Mouse (Mus musculus) midbrain, embryonic 16.5 days (tissue): Measurements from ENCODE around the gene Fmo2. TPM values are rescaled to one million over a fixed set of nuclear protein-coding genes. Genes with fewer than 3 reads are reported as not detected.

Experiments
- ATAC-seq: fragments of 200-750 bp; cut with Nextera tagmentation; 2 replicates; pipeline ENCODE4 v1.8.0; 2017; ENCODE audit warnings: moderate TSS enrichment
- H3K27ac ChIP-seq: fragments of 300-500 bp; sonication (generic); 2 replicates; pipeline ENCODE4 v1.5.1; 2014; ENCODE audit warnings: mild to moderate bottlenecking, low read length, mixed read lengths
- H3K27me3 ChIP-seq: fragments of 300-500 bp; sonication (generic); 2 replicates; pipeline ENCODE4 v1.6.1; 2014; ENCODE audit warnings: low read depth, low read length, mixed read lengths; ENCODE audit not compliant: control insufficient read depth, insufficient read depth
- H3K36me3 ChIP-seq: fragments of 300-500 bp; sonication (generic); 2 replicates; pipeline ENCODE4 v1.6.1; 2014; ENCODE audit warnings: mild to moderate bottlenecking, low read length, moderate library complexity, mixed read lengths; ENCODE audit not compliant: control insufficient read depth, insufficient read depth
- H3K4me1 ChIP-seq: fragments of 300-500 bp; sonication (generic); 2 replicates; pipeline ENCODE4 v1.6.1; 2014; ENCODE audit warnings: mild to moderate bottlenecking, low read length, mixed read lengths; ENCODE audit not compliant: control insufficient read depth, insufficient read depth
- H3K4me2 ChIP-seq: fragments of 300-500 bp; sonication (generic); 2 replicates; pipeline ENCODE4 v1.6.1; 2014; ENCODE audit warnings: mild to moderate bottlenecking, low read length, mixed read lengths
- H3K4me3 ChIP-seq: fragments of 300-500 bp; sonication (generic); 2 replicates; pipeline ENCODE4 v1.5.1; 2014; ENCODE audit warnings: low read depth, mild to moderate bottlenecking, low read length, moderate library complexity, mixed read lengths
- H3K9ac ChIP-seq: fragments of 300-500 bp; sonication (generic); 2 replicates; pipeline ENCODE4 v1.6.1; 2014; ENCODE audit warnings: low read depth, low read length, mixed read lengths
- H3K9me3 ChIP-seq: fragments of 300-500 bp; sonication (generic); replicated peaks from 2 replicates; pipeline ENCODE4 v1.6.1; 2014; ENCODE audit warnings: mild to moderate bottlenecking, low read length, mixed read lengths; ENCODE audit not compliant: control insufficient read depth, poor library complexity, severe bottlenecking
- WGBS: fragments of 180-500 bp; shearing (Covaris S2); extraction: QIAGEN DNeasy Blood & Tissue Kit; methylation state at CpG from one replicate; pipeline ENCODE4 v1.1.7; 2014; 5-methylcytosine and 5-hydroxymethylcytosine counted together
- polyA plus RNA-seq: library from polyadenylated mRNA; unstranded; fragments of >200 nt; fragmentation: Nextera tagmentation; extraction: Ambion mirVana; gene quantifications from 2 replicates; pipeline ENCODE4 v1.2.1, GENCODE M21; 2015

Fmo2 gene
- polyA plus RNA-seq, 1 experiment from 2014 or later, result 0.24 TPM

DNA sequence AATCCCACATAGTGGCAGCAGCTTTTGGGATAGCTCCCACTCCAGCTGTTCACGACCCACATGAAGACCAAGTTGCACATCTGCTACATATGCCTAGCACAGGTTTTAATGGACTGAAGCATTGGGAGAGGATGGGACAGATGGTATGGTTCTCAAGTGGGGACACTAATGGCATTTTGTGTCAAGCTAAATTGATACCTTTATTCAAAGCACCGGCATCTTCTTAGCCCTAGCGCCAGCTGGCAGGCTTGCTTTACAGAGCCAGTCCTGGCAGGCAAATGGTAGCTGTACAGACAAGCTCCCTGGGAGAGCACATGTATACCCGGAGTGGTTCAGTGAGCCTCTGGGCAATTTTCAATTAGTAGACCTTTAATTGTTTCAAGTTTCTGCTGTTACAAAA lies 3.4 kb upstream of the Fmo2 start:
- no peak overlapping the region for H3K4me2 ChIP-seq
- 70% methylated on average over 4 of the region's 4 CpGs for WGBS
- H3K36me3 ChIP-seq, result no peaks in the 10 kb centered on the region
- no peaks in the 10 kb centered on the region for H3K9me3 ChIP-seq
- no peaks in the 10 kb centered on the region for H3K4me1 ChIP-seq
- H3K9ac ChIP-seq, result no peak overlapping the region
- H3K27me3 ChIP-seq, result no peaks in the 10 kb centered on the region
- H3K27ac ChIP-seq, result no peak overlapping the region
- no peak for ATAC-seq
- no peak overlapping the region for H3K4me3 ChIP-seq

DNA sequence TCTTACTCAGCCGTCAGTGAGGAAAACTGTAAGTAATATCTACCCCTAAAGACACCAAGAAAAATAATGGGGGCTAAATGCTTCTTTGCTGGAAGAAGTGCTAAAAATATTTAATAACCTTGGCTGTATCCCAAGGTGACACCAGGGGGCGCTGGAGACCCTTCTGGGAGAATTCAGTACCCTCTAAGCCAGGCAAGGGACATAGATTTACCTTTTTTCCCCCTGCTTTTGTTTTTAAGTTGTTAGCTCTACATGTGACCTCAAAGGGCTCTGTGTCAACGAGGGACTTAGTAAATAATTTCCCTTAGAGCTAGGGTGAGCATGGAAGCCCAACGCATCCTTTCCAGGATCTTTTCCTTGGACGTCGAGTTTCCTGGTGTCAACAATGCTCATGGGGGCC lies 2.6 kb downstream of the Fmo2 start:
- ATAC-seq, result peak; percentile 73; the same call in 1 of the 2 replicates

DNA sequence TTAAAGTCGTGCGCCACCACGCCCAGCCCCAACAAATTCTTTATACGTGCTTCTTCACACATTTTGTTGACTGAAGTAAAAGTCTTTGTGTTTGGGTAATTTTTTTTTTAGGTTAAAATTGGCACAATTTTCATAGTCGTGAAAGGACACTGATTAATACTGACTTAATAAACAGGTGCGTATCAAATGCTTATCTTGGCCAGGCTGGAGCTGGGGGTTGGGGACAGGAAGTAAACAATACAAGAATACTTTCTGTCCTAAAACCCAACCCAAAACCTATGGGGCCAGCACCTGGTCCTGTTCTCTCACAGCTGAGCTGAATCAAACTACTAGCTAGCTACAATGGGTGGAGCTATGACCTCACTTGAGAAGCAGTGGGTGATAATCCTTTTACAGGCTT lies 5.5 kb downstream of the Fmo2 start:
- Histone ChIP-seq H3K9ac (no peak overlapping the region), H3K4me1 (no peaks in the 10 kb centered on the region), H3K27me3 (no peaks in the 10 kb centered on the region), H3K27ac (no peak overlapping the region), H3K36me3 (no peaks in the 10 kb centered on the region), H3K4me2 (no peak overlapping the region), H3K9me3 (no peaks in the 10 kb centered on the region), H3K4me3 (no peak overlapping the region)
- WGBS, result 93% methylated on average over 6 of the region's 6 CpGs
- no peak for ATAC-seq

More for the DNA sequence above, 2.6 kb downstream of the Fmo2 start:
- Histone ChIP-seq H3K9ac (no peak overlapping the region), H3K4me1 (no peaks in the 10 kb centered on the region), H3K36me3 (no peaks in the 10 kb centered on the region), H3K27ac (no peak overlapping the region), H3K4me3 (no peak overlapping the region), H3K27me3 (no peaks in the 10 kb centered on the region), H3K4me2 (no peak overlapping the region), H3K9me3 (no peaks in the 10 kb centered on the region)
- 44% methylated on average over 6 of the region's 6 CpGs for WGBS

DNA sequence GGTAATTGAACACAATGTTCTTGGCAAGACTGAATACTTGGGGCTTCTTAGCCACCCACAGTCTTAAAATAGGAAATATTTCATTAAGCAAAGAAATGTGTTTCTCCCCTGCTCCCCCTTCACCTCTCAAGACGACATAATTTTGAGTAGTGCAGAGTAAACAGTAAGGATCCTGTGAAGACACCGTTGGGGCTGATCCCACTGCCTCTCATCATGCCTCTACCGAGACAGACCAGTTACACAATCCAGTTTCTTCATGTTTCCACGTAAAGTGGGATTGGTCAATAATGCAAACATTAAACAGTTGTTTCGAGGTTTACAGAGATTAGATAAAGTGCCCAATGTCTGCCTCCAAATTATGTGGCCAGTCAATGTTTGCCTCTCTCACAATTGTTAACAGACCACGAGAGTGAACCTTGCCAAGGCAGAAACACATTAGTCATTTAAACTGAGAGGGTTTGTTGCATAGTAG lies 6.5 kb downstream of the Fmo2 start:
- H3K9ac ChIP-seq, result no peak overlapping the region
- 81% methylated on average over 6 of the region's 6 CpGs for WGBS

DNA sequence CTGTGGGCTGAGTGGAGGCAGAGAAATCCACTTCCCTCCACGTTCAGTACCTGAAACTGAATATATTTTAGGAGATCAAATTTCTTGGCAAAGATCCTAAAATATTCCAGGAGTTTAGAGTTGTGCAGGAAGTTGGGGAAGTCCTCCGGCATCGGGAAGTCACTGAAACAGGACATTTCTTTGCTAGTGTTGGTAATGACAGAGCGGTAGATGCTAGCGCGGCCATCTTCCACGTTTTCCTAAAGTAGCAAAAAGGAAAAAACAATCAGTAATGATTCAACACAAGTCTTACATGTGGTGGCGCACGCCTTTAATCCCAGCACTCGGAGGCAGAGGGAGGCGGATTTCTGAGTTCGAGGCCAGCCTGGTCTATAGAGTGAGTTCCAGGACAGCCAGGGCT lies 9.9 kb downstream of the Fmo2 start:
- WGBS, result 92% methylated on average over 12 of the region's 12 CpGs
- no peaks in the 10 kb centered on the region for H3K36me3 ChIP-seq
- no peak for ATAC-seq

More for the DNA sequence above, 6.5 kb downstream of the Fmo2 start:
- Histone ChIP-seq H3K4me1 (no peaks in the 10 kb centered on the region), H3K4me2 (no peak overlapping the region), H3K9me3 (no peaks in the 10 kb centered on the region), H3K36me3 (no peaks in the 10 kb centered on the region), H3K4me3 (no peak overlapping the region), H3K27ac (no peak overlapping the region), H3K27me3 (no peaks in the 10 kb centered on the region)
- ATAC-seq, result no peak

DNA sequence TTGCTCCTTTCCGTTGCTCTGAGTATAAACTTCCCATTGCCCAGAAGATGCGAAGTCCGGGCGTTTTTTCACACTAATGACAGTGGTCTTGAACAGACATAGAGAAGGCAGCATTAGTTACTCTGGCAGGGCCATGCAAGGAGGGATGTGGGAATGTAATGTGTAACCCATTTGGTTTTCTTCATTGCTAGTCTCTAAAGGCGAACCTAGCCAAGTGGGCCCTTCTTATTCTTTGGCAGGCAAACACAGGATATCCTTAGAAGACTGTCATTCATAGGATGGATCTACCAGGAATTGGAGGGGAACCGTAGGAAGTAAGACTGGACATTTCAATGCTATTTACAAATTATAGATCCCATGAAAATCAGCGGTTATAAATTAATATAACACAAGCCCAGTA lies 10.9 kb downstream of the Fmo2 start:
- Histone ChIP-seq H3K9ac (no peak overlapping the region), H3K36me3 (no peaks in the 10 kb centered on the region), H3K27me3 (no peaks in the 10 kb centered on the region), H3K4me3 (no peak overlapping the region), H3K27ac (no peak overlapping the region), H3K9me3 (no peaks in the 10 kb centered on the region), H3K4me1 (no peaks in the 10 kb centered on the region), H3K4me2 (no peak overlapping the region)
- ATAC-seq, result no peak
- 97% methylated on average over 7 of the region's 7 CpGs for WGBS

More for the DNA sequence above, 9.9 kb downstream of the Fmo2 start:
- Histone ChIP-seq H3K4me2 (no peak overlapping the region), H3K4me1 (no peaks in the 10 kb centered on the region), H3K9me3 (no peaks in the 10 kb centered on the region), H3K27ac (no peak overlapping the region), H3K4me3 (no peak overlapping the region), H3K9ac (no peak overlapping the region), H3K27me3 (no peaks in the 10 kb centered on the region)

DNA sequence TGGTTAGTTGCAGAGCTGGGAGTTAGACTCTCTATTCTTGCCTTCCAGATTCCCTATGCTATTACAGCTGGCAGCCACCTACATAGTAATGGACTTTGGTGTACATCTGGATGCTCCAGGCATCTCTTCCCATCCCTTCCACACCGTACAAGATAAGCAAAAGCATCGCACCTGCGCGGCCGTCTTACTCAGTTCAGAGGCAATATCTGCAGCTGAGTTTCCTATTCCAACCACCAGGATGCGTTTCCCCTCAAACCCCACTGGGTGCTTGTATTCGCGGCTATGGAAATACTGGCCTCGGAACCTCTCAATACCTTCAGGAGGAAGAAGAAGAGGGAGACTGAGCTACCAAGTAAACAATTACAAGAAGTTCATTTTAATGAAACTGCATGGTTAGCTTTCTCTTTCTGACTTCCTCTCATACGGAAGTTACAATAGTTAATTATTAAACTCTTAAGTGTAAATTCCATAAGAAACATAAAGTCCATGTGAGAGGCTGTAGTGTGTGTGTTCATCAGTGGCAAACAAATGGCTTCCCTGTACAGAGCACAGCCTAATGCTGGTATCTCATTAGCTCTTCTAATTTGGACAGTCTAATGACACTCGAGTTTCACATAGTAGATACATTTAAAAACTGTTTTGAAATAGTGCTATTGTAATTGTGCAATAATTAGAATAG lies 12.2 kb downstream of the Fmo2 start:
- 89% methylated on average over 11 of the region's 11 CpGs for WGBS
- Histone ChIP-seq H3K4me3 (no peak overlapping the region), H3K9me3 (no peaks in the 10 kb centered on the region), H3K27me3 (no peaks in the 10 kb centered on the region), H3K4me2 (no peak overlapping the region), H3K36me3 (no peaks in the 10 kb centered on the region), H3K9ac (no peak overlapping the region), H3K4me1 (no peaks in the 10 kb centered on the region), H3K27ac (no peak overlapping the region)
- ATAC-seq, result no peak

DNA sequence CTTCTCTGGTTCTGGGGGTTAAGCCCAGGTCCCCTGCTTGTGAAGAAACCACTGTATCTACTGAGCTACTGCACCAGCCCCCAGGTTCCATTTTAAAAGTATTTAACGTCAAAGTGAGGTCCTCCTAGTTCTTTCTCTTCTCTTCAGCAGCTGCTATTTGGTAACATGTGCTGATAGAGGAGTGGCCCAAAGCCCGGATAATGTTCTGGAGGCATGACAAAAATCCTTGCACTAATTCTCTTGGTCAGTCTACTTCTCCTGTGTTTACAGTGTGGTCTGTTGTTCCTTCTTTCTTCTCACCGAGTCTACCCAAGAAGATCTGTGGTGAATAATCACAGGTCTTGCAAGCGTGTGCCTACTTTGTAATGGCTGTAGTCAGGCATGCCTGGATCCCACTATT lies 15.8 kb downstream of the Fmo2 start:
- no peaks in the 10 kb centered on the region for H3K9me3 ChIP-seq
- H3K4me1 ChIP-seq, result no peaks in the 10 kb centered on the region
- no peak for ATAC-seq
- H3K9ac ChIP-seq, result no peak overlapping the region
- no peak overlapping the region for H3K4me3 ChIP-seq
- whole genome bisulfite sequencing, result 85% methylated on average over 4 of the region's 4 CpGs
- H3K27me3 ChIP-seq, result no peaks in the 10 kb centered on the region
- H3K36me3 ChIP-seq, result no peaks in the 10 kb centered on the region
- no peak overlapping the region for H3K27ac ChIP-seq
- H3K4me2 ChIP-seq, result no peak overlapping the region

DNA sequence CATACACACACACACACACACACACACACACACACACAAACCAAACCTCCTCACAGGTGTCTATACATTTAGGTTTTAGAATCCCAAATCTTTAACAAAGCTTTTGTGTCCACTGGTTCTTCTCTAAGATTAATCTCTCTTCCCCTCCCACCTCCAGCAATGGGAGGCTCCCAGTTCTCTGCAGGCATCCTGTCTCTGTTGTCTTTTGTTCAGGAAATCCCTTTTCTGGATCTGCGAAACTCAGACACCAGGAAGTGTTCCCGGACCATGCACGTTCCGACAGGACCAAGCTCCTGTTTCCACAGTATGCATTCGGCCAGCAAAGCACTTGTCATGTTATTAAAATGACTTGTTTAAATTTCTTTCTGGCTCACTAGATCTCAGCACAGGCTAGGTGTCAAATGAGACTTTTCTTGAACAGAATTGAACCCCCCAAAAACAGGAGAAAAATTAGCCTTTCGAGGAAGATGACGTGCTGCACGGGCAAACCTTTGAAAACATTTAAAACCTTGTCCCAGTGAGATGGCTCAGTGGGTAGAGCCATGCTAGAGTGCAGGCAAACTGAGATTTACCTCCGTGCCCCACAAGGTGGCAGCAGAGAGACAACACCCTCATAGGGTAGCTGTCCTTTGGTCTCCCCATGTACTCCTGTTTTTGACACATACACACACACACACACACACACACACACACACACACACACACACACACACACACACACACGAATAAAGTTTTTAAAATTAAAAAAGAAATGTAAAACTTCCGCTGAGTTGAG lies 18.7 kb downstream of the Fmo2 start:
- H3K27me3 ChIP-seq, result no peaks in the 10 kb centered on the region
- WGBS, result 51% methylated on average over 11 of the region's 11 CpGs
- H3K36me3 ChIP-seq, result no peaks in the 10 kb centered on the region
- H3K4me2 ChIP-seq, result no peak overlapping the region
- no peak overlapping the region for H3K27ac ChIP-seq
- H3K9ac ChIP-seq, result no peak overlapping the region
- no peak overlapping the region for H3K4me3 ChIP-seq
- no peaks in the 10 kb centered on the region for H3K4me1 ChIP-seq
- no peak for ATAC-seq
- H3K9me3 ChIP-seq, result no peaks in the 10 kb centered on the region
